Mouse (Mus musculus) liver, embryonic 11.5 days (tissue): ENCODE measurements at regions not wholly inside any gene's neighbourhood (a gene's known extent, or its start where the extent isn't known, plus 50 kb on each side); places are given as distances from the start of the nearest gene placed in this dataset.
"Not testable (repeated sequence)": the region's sequence is repeated elsewhere in the genome, so short reads cannot be mapped to it uniquely, and the experiment has no call there.

ENCODE experiments used
- ATAC-seq: fragments of 200-750 bp; cut with Nextera tagmentation; replicated peaks from 2 replicates; pipeline ENCODE4 v1.8.0; 2017; ENCODE audit warnings: moderate number of reproducible peaks, mild to moderate bottlenecking, moderate TSS enrichment, moderate library complexity; ENCODE audit not compliant: low FRiP score
- DNase-seq: peaks from one replicate; pipeline ENCODE4 v3.0.0-alpha.2; 2017; ENCODE audit warnings: low spot score
- H3K27ac ChIP-seq: fragments of 300-500 bp; sonication (generic); 2 replicates; pipeline ENCODE4 v1.5.1; 2014; ENCODE audit warnings: mild to moderate bottlenecking, low read depth, low read length, control low read depth
- H3K27me3 ChIP-seq: fragments of 300-500 bp; sonication (generic); replicated peaks from 2 replicates; pipeline ENCODE4 v1.6.1; 2014; ENCODE audit warnings: low read length, mixed read lengths; ENCODE audit not compliant: control insufficient read depth, insufficient read depth
- H3K36me3 ChIP-seq: fragments of 300-500 bp; sonication (generic); 2 replicates; pipeline ENCODE4 v1.6.1; 2014; ENCODE audit warnings: mild to moderate bottlenecking, low read length, moderate library complexity, mixed read lengths; ENCODE audit not compliant: control insufficient read depth, insufficient read depth
- H3K4me1 ChIP-seq: fragments of 300-500 bp; sonication (generic); replicated peaks from 2 replicates; pipeline ENCODE4 v1.6.1; 2014; ENCODE audit warnings: low read length, mixed read lengths; ENCODE audit not compliant: control insufficient read depth, insufficient read depth
- H3K4me2 ChIP-seq: fragments of 300-500 bp; sonication (generic); 2 replicates; pipeline ENCODE4 v1.6.1; 2014; ENCODE audit warnings: mild to moderate bottlenecking, control low read depth, moderate library complexity
- H3K4me3 ChIP-seq: fragments of 300-500 bp; sonication (generic); 2 replicates; pipeline ENCODE4 v1.5.1; 2014; ENCODE audit warnings: low read depth, low read length, control low read depth
- H3K9ac ChIP-seq: fragments of 300-500 bp; sonication (generic); 2 replicates; pipeline ENCODE4 v1.6.1; 2014; ENCODE audit warnings: low read depth, low read length, control low read depth
- H3K9me3 ChIP-seq: fragments of 300-500 bp; sonication (generic); 2 replicates; pipeline ENCODE4 v1.6.1; 2016; ENCODE audit warnings: low read length, inconsistent platforms, mixed read lengths; ENCODE audit not compliant: control insufficient read depth
- WGBS: fragments of 180-500 bp; shearing (Covaris S2); extraction: QIAGEN DNeasy Blood & Tissue Kit; methylation state at CpG from one replicate; pipeline ENCODE4 v1.1.7; 2014; 5-methylcytosine and 5-hydroxymethylcytosine counted together

GRCm38 (mm10) chr3:21729328-21729727 is 347.1 kb upstream of the Tbl1xr1 start:
- H3K4me1 ChIP-seq, result no peaks in the 10 kb centered on the region
- H3K27ac ChIP-seq, result no peak overlapping the region
- WGBS, result 93% methylated on average over 1 of the region's 1 CpGs
- ATAC-seq (no peak), DNase-seq (no peak)
- no peak overlapping the region for H3K4me2 ChIP-seq
- H3K9me3 ChIP-seq, result no peaks in the 10 kb centered on the region
- H3K36me3 ChIP-seq, result no peaks in the 10 kb centered on the region
- H3K9ac ChIP-seq, result no peak overlapping the region
- no peak overlapping the region for H3K4me3 ChIP-seq
- no peaks in the 10 kb centered on the region for H3K27me3 ChIP-seq

GRCm38 (mm10) chr3:21735688-21736087 is 340.8 kb upstream of the Tbl1xr1 start:
- not testable (repeated sequence) for H3K27me3 ChIP-seq, H3K27ac ChIP-seq, H3K36me3 ChIP-seq, H3K9ac ChIP-seq, DNase-seq, H3K4me2 ChIP-seq, H3K9me3 ChIP-seq, ATAC-seq, H3K4me3 ChIP-seq, H3K4me1 ChIP-seq
- 86% methylated on average over 2 of the region's 2 CpGs for WGBS

- 66% methylated on average over 4 of the region's 4 CpGs for WGBS
- no peak for ATAC-seq
- 0 out of 2 replicates have a peak, but pooled peaks cover 4% of the 10 kb centered on the region for H3K9me3 ChIP-seq
These were observed 336.7 kb upstream of the Tbl1xr1 start for GRCm38 (mm10) chr3:21739720-21740119.

GRCm38 (mm10) chr3:21744107-21744506 is 332.3 kb upstream of the Tbl1xr1 start:
- Histone ChIP-seq H3K27ac (no peak overlapping the region), H3K27me3 (no peaks in the 10 kb centered on the region), H3K4me3 (no peak overlapping the region), H3K9ac (no peak overlapping the region), H3K9me3 (no peaks in the 10 kb centered on the region), H3K36me3 (no peaks in the 10 kb centered on the region), H3K4me1 (no peaks in the 10 kb centered on the region), H3K4me2 (no peak overlapping the region)
- ATAC-seq (no peak), DNase-seq (no peak)
- WGBS, result 87% methylated on average over 1 of the region's 1 CpGs

More at GRCm38 (mm10) chr3:21739720-21740119, 336.7 kb upstream of the Tbl1xr1 start:
- H3K9ac ChIP-seq, result no peak overlapping the region
- no peak overlapping the region for H3K27ac ChIP-seq
- H3K36me3 ChIP-seq, result no peaks in the 10 kb centered on the region
- H3K4me2 ChIP-seq, result no peak overlapping the region
- no peaks in the 10 kb centered on the region for H3K4me1 ChIP-seq
- no peaks in the 10 kb centered on the region for H3K27me3 ChIP-seq
- DNase-seq, result no peak
- H3K4me3 ChIP-seq, result no peak overlapping the region

- DNase-seq, result no peak
- Histone ChIP-seq H3K27me3 (no peaks in the 10 kb centered on the region), H3K4me1 (no peaks in the 10 kb centered on the region), H3K4me2 (no peak overlapping the region), H3K27ac (no peak overlapping the region), H3K36me3 (no peaks in the 10 kb centered on the region), H3K9me3 (no peaks in the 10 kb centered on the region), H3K4me3 (no peak overlapping the region), H3K9ac (no peak overlapping the region)
- ATAC-seq, result no peak
- 36% methylated on average over 2 of the region's 2 CpGs for WGBS
These were observed 315.8 kb upstream of the Tbl1xr1 start for GRCm38 (mm10) chr3:21760516-21761218.

GRCm38 (mm10) chr3:21761219-21761600 is 315.2 kb upstream of the Tbl1xr1 start:
- ATAC-seq (no peak), DNase-seq (no peak)
- Histone ChIP-seq H3K9me3 (no peaks in the 10 kb centered on the region), H3K4me3 (no peak overlapping the region), H3K4me2 (no peak overlapping the region), H3K27me3 (no peaks in the 10 kb centered on the region), H3K9ac (no peak overlapping the region), H3K27ac (no peak overlapping the region), H3K4me1 (no peaks in the 10 kb centered on the region), H3K36me3 (no peaks in the 10 kb centered on the region)

- 78% methylated on average over 3 of the region's 3 CpGs for WGBS
- H3K4me2 ChIP-seq, result no peak overlapping the region
- H3K9ac ChIP-seq, result no peak overlapping the region
- H3K4me1 ChIP-seq, result no peaks in the 10 kb centered on the region
- H3K9me3 ChIP-seq, result no peaks in the 10 kb centered on the region
- no peaks in the 10 kb centered on the region for H3K27me3 ChIP-seq
- no peak overlapping the region for H3K4me3 ChIP-seq
- no peaks in the 10 kb centered on the region for H3K36me3 ChIP-seq
- ATAC-seq (no peak), DNase-seq (no peak)
- no peak overlapping the region for H3K27ac ChIP-seq
These were observed 314.5 kb upstream of the Tbl1xr1 start for GRCm38 (mm10) chr3:21761909-21762308.

GRCm38 (mm10) chr3:21768081-21768480 is 308.4 kb upstream of the Tbl1xr1 start:
- no peaks in the 10 kb centered on the region for H3K36me3 ChIP-seq
- no peak overlapping the region for H3K27ac ChIP-seq
- WGBS, result 80% methylated on average over 1 of the region's 1 CpGs
- no peak overlapping the region for H3K4me3 ChIP-seq
- ATAC-seq (no peak), DNase-seq (no peak)
- H3K4me1 ChIP-seq, result no peaks in the 10 kb centered on the region
- no peaks in the 10 kb centered on the region for H3K27me3 ChIP-seq
- no peaks in the 10 kb centered on the region for H3K9me3 ChIP-seq
- no peak overlapping the region for H3K9ac ChIP-seq
- H3K4me2 ChIP-seq, result no peak overlapping the region

- ATAC-seq, result no peak
- whole genome bisulfite sequencing, result 62% methylated on average over 9 of the region's 9 CpGs
- H3K4me1 ChIP-seq, result no peaks in the 10 kb centered on the region
These were observed 306.4 kb upstream of the Tbl1xr1 start for GRCm38 (mm10) chr3:21769920-21770547.

More at GRCm38 (mm10) chr3:21769920-21770547, 306.4 kb upstream of the Tbl1xr1 start:
- Histone ChIP-seq H3K4me3 (no peak overlapping the region), H3K27me3 (no peaks in the 10 kb centered on the region), H3K27ac (no peak overlapping the region), H3K36me3 (no peaks in the 10 kb centered on the region), H3K9ac (no peak overlapping the region), H3K4me2 (no peak overlapping the region), H3K9me3 (no peaks in the 10 kb centered on the region)
- no peak for DNase-seq
